Mouse (Mus musculus) limb, embryonic 15.5 days (tissue): ENCODE measurements at regions not wholly inside any gene's neighbourhood (a gene's known extent, or its start where the extent isn't known, plus 50 kb on each side); places are given as distances from the start of the nearest gene placed in this dataset.

ENCODE experiments used
- ATAC-seq: fragments of 200-750 bp; cut with Nextera tagmentation; 2 replicates; pipeline ENCODE4 v1.8.0; 2017; ENCODE audit warnings: low read depth, moderate TSS enrichment; ENCODE audit not compliant: insufficient number of reproducible peaks, low FRiP score, low TSS enrichment
- H3K27ac ChIP-seq: fragments of 300-500 bp; sonication (generic); 2 replicates; pipeline ENCODE4 v1.5.1; 2015; ENCODE audit warnings: moderate library complexity, mild to moderate bottlenecking, inconsistent platforms
- H3K27me3 ChIP-seq: fragments of 300-500 bp; sonication (generic); 2 replicates; pipeline ENCODE4 v1.6.1; 2015; ENCODE audit warnings: inconsistent platforms
- H3K36me3 ChIP-seq: fragments of 300-500 bp; sonication (generic); 2 replicates; pipeline ENCODE4 v1.6.1; 2015; ENCODE audit warnings: inconsistent platforms
- H3K4me1 ChIP-seq: fragments of 300-500 bp; sonication (generic); 2 replicates; pipeline ENCODE4 v1.6.1; 2015; ENCODE audit warnings: inconsistent platforms
- H3K4me2 ChIP-seq: fragments of 300-500 bp; sonication (generic); 2 replicates; pipeline ENCODE4 v1.6.1; 2015; ENCODE audit warnings: mild to moderate bottlenecking, inconsistent platforms
- H3K4me3 ChIP-seq: fragments of 300-500 bp; sonication (generic); 2 replicates; pipeline ENCODE4 v1.5.1; 2015; ENCODE audit warnings: mild to moderate bottlenecking, inconsistent platforms
- H3K9ac ChIP-seq: fragments of 300-500 bp; sonication (generic); 2 replicates; pipeline ENCODE4 v1.6.1; 2015; ENCODE audit warnings: inconsistent platforms
- H3K9me3 ChIP-seq: fragments of 300-500 bp; sonication (generic); 2 replicates; pipeline ENCODE4 v1.6.1; 2016; ENCODE audit warnings: inconsistent platforms
- WGBS: fragments of 180-500 bp; shearing (Covaris S2); methylation state at CpG from one replicate; pipeline ENCODE4 v1.1.7; 2015; 5-methylcytosine and 5-hydroxymethylcytosine counted together

DNA sequence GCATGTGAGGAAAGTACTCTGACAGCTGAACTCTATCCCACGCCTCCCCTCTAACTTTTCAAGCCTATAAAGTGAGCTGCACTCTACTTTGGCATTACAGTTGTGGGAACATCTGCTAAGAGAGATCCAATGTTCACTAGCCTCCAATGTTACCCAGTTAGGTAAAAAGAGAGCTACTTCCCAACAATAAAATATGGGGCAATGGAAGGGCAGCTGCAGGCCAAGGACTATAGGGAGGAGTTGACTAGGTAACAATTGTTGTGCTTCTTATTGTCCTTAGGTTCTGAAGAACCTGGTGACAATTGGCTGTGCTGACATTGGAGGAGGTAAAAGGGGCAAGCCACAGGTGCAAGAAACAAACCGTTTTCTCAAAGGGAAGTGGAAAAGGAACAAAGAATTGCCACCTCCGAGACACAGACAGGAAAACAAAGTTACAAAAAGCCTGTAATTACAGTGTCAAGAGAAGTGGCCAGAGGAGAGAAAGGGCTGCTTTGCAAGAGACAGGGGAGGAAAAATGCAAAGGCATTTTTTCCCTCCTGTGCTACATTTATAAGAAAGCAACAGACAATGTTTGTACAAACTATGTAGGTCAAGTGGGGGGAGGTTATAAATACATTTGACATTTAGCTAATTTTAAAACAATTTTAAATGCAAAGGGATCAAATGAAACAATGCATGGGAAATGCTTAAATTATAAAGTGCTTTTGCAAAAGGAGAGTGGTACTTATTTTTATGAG is 54.1 kb upstream of the Lclat1 start:
- Histone ChIP-seq H3K27me3 (no peaks in the 10 kb centered on the region), H3K27ac (no peak overlapping the region), H3K4me3 (no peak overlapping the region), H3K9me3 (no peaks in the 10 kb centered on the region), H3K36me3 (no peaks in the 10 kb centered on the region), H3K4me1 (peaks cover 3% of the 10 kb centered on the region; the same call in 1 of the 2 replicates), H3K4me2 (no peak overlapping the region), H3K9ac (no peak overlapping the region)
- WGBS: 22% methylated on average over 3 of the region's 3 CpGs
- no peak for ATAC-seq

DNA sequence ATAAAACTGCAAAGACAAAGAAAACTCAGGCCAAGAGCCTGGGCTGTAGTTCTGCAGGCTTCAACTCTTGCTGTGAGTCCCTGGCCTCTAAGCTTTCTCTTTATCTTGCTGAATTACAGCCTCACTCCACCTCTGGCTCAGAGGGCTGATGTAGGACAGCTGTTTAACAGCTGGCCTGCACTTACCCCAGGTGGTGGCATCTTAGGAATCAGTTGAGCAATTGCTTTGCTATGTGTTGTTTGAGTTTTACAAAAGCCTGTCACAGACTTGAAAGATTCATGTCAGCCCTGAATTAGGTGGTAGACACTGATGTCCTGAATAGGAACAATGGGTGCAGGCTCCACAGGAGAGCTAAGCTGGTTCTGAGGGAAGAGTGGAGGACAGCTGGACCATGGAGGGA is 53.6 kb upstream of the Lclat1 start:
- H3K27me3 ChIP-seq: no peaks in the 10 kb centered on the region
- H3K36me3 ChIP-seq: no peaks in the 10 kb centered on the region
- ATAC-seq: no peak
- H3K9me3 ChIP-seq: no peaks in the 10 kb centered on the region
- no peak overlapping the region for H3K4me3 ChIP-seq
- no peak overlapping the region for H3K27ac ChIP-seq
- H3K4me2 ChIP-seq: no peak overlapping the region
- no peak overlapping the region for H3K9ac ChIP-seq
- H3K4me1 ChIP-seq: peaks cover 3% of the 10 kb centered on the region; the same call in 1 of the 2 replicates

DNA sequence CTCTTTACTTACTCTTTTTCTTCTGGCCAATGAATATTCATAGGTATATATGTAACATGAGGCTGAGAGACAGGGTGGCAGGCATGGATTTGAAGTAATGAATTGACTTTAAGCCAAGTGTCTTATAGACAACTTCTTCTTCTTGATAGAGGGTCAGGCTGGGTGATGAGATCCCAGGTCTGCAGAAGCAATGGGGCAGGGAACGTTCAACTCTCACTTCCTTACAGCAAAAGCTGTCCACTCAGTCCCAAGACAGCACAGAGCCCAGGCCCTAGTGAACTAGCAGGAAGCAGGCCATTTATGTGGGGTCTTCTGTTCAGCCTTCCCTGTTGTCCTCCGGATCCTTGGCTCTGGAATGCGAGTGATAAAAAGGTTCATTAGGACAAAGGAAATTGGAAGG is 52.6 kb upstream of the Lclat1 start:
- Histone ChIP-seq H3K27ac (no peak overlapping the region), H3K36me3 (no peaks in the 10 kb centered on the region), H3K27me3 (no peaks in the 10 kb centered on the region), H3K9ac (no peak overlapping the region), H3K4me1 (peaks cover under 1% of the 10 kb centered on the region; the same call in 1 of the 2 replicates), H3K4me3 (no peak overlapping the region), H3K9me3 (no peaks in the 10 kb centered on the region), H3K4me2 (no peak overlapping the region)
- ATAC-seq: no peak
- 68% methylated on average over 3 of the region's 3 CpGs for WGBS

DNA sequence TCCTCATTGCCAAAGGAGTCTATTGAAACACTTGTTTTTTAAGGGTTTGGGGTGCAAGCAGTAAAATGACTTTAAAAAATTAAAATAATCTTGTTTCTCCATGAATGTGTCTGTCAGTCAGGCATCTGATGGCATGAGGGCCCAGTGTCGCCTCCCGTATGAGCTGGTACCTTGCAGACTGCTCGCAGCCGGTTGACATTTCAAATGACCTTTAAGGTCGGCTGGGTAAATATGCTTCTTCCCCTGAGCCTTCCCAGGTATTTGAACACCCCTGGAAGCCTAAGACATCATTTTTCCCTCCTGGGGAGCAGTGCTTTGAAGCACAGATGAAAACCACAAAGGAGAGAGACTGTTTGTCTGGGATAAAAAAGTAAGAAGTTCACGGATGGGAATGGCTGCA is 52.2 kb upstream of the Lclat1 start:
- WGBS: 73% methylated on average over 6 of the region's 6 CpGs
- H3K4me3 ChIP-seq: no peak overlapping the region
- no peak overlapping the region for H3K27ac ChIP-seq
- H3K36me3 ChIP-seq: no peaks in the 10 kb centered on the region
- no peak overlapping the region for H3K9ac ChIP-seq
- H3K4me2 ChIP-seq: no peak overlapping the region
- H3K27me3 ChIP-seq: no peaks in the 10 kb centered on the region
- H3K9me3 ChIP-seq: no peaks in the 10 kb centered on the region
- peaks cover 5% of the 10 kb centered on the region; the same call in 1 of the 2 replicates for H3K4me1 ChIP-seq
- no peak for ATAC-seq

DNA sequence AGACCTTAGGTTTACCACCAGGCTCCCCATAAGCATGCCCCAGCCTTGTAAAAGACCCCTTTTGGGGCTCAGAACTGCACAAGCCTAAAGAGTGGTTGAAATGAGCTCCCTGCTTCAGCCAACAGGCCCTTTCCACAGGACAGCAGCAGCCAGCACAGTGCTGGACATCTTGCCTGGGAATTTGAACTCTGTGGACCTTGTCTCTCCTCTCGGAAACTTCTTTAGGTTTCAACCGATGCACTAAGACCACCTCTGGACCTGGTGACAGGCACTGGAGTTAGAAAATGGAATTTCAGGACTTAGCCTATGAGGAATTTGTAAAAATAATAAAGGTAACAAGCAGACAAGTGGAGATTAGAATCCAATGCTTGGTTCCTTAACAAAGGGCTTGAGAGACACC is 51.2 kb upstream of the Lclat1 start:
- H3K4me2 ChIP-seq: no peak overlapping the region
- no peak overlapping the region for H3K9ac ChIP-seq
- no peaks in the 10 kb centered on the region for H3K36me3 ChIP-seq
- peaks cover 5% of the 10 kb centered on the region; the same call in 1 of the 2 replicates for H3K4me1 ChIP-seq
- H3K4me3 ChIP-seq: no peak overlapping the region
- H3K27me3 ChIP-seq: no peaks in the 10 kb centered on the region
- no peaks in the 10 kb centered on the region for H3K9me3 ChIP-seq
- no peak for ATAC-seq
- H3K27ac ChIP-seq: no peak overlapping the region
- 77% methylated on average over 2 of the region's 2 CpGs for WGBS
